Mouse (Mus musculus) liver, postnatal 0 days (tissue): ENCODE measurements around the gene Arnt. TPM values are rescaled to one million over a fixed set of nuclear protein-coding genes. Genes with fewer than 3 reads are reported as not detected.
"Not testable (repeated sequence)": the region's sequence is repeated elsewhere in the genome, so short reads cannot be mapped to it uniquely, and the experiment has no call there.

Source experiments
- ATAC-seq: fragments of 200-750 bp; cut with Nextera tagmentation; 2 replicates; pipeline ENCODE4 v1.8.0; 2017; ENCODE audit warnings: mild to moderate bottlenecking, moderate library complexity
- DNase-seq: peaks from one replicate; pipeline ENCODE4 v3.0.0-alpha.2; 2016
- H3K27ac ChIP-seq: fragments of 300-500 bp; sonication (generic); 2 replicates; pipeline ENCODE4 v1.5.1; 2014; ENCODE audit warnings: antibody characterized with exemption, moderate library complexity, mild to moderate bottlenecking, low read depth
- H3K27me3 ChIP-seq: fragments of 300-500 bp; sonication (generic); 2 replicates; pipeline ENCODE4 v1.6.1; 2014; ENCODE audit warnings: low read length, control low read depth, mixed read lengths; ENCODE audit not compliant: insufficient read depth
- H3K36me3 ChIP-seq: fragments of 300-500 bp; sonication (generic); replicated peaks from 2 replicates; pipeline ENCODE4 v1.6.1; 2014; ENCODE audit warnings: mild to moderate bottlenecking, control low read depth, low read length, moderate library complexity, mixed read lengths; ENCODE audit not compliant: insufficient read depth
- H3K4me1 ChIP-seq: fragments of 300-500 bp; sonication (generic); 2 replicates; pipeline ENCODE4 v1.6.1; 2014; ENCODE audit warnings: antibody characterized with exemption, mild to moderate bottlenecking, control low read depth; ENCODE audit not compliant: insufficient read depth
- H3K4me2 ChIP-seq: fragments of 300-500 bp; sonication (generic); 2 replicates; pipeline ENCODE4 v1.6.1; 2014; ENCODE audit warnings: low read depth, mild to moderate bottlenecking, low read length, moderate library complexity, mixed read lengths
- H3K4me3 ChIP-seq: fragments of 300-500 bp; sonication (generic); 2 replicates; pipeline ENCODE4 v1.5.1; 2014; ENCODE audit warnings: low read depth, low read length
- H3K9ac ChIP-seq: fragments of 300-500 bp; sonication (generic); replicated peaks from 2 replicates; pipeline ENCODE4 v1.6.1; 2014; ENCODE audit warnings: mild to moderate bottlenecking, moderate library complexity
- H3K9me3 ChIP-seq: fragments of 300-500 bp; sonication (generic); 2 replicates; pipeline ENCODE4 v1.6.1; 2016; ENCODE audit warnings: mild to moderate bottlenecking, control low read depth, low read length, mixed read lengths
- CTCF ChIP-seq: sonication (generic); IDR thresholded peaks from 2 replicates; pipeline ENCODE4 v1.5.1; 2016; ENCODE audit warnings: antibody characterized with exemption, low read depth
- EP300 ChIP-seq: IDR thresholded peaks from 2 replicates; pipeline ENCODE4 v1.6.1; 2016; ENCODE audit warnings: antibody characterized with exemption, low read depth, mild to moderate bottlenecking
- WGBS: fragments of 180-500 bp; shearing (Covaris S2); extraction: QIAGEN DNeasy Blood & Tissue Kit; methylation state at CpG from one replicate; pipeline ENCODE4 v1.1.7; 2014; ENCODE audit not compliant: insufficient replicate concordance; 5-methylcytosine and 5-hydroxymethylcytosine counted together
- polyA plus RNA-seq: library from polyadenylated mRNA; unstranded; fragments of >200 nt; fragmentation: Nextera tagmentation; extraction: Ambion mirVana; gene quantifications from 2 replicates; pipeline ENCODE4 v1.2.1, GENCODE M21; 2015

Arnt gene
- polyA plus RNA-seq, 1 experiment from 2014 or later: 9.4 TPM

- 79% methylated on average over 1 of the region's 1 CpGs for WGBS
- H3K9ac ChIP-seq: no peak overlapping the region
These were observed 21.9 kb upstream of the Arnt start for GRCm38 (mm10) chr3:95412268-95412667.

GRCm38 (mm10) chr3:95417866-95418265, 16.3 kb upstream of the Arnt start:
- WGBS: 84% methylated on average over 6 of the region's 6 CpGs
- ATAC-seq: no peak
- DNase-seq: no peak
- Histone ChIP-seq H3K27ac (no peak overlapping the region), H3K36me3 (no peaks in the 10 kb centered on the region), H3K9me3 (no peaks in the 10 kb centered on the region; the same call in 1 of the 2 replicates), H3K4me2 (no peak overlapping the region), H3K9ac (no peak overlapping the region), H3K4me3 (no peak overlapping the region), H3K27me3 (no peaks in the 10 kb centered on the region), H3K4me1 (no peaks in the 10 kb centered on the region)
- TF ChIP-seq CTCF: no peak
- no peak for TF ChIP-seq EP300

More at GRCm38 (mm10) chr3:95412268-95412667, 21.9 kb upstream of the Arnt start:
- no peak for TF ChIP-seq CTCF
- no peak for TF ChIP-seq EP300
- Histone ChIP-seq H3K27ac (no peak overlapping the region), H3K4me3 (no peak overlapping the region), H3K36me3 (no peaks in the 10 kb centered on the region), H3K4me1 (no peaks in the 10 kb centered on the region), H3K4me2 (no peak overlapping the region), H3K27me3 (no peaks in the 10 kb centered on the region), H3K9me3 (no peaks in the 10 kb centered on the region; the same call in 1 of the 2 replicates)
- ATAC-seq (no peak), DNase-seq (no peak)

GRCm38 (mm10) chr3:95426476-95426875, 7.7 kb upstream of the Arnt start:
- not testable (repeated sequence) for H3K27ac ChIP-seq, H3K4me1 ChIP-seq, H3K36me3 ChIP-seq, H3K27me3 ChIP-seq, H3K9ac ChIP-seq, DNase-seq, ATAC-seq, H3K9me3 ChIP-seq, H3K4me3 ChIP-seq, H3K4me2 ChIP-seq
- WGBS: 79% methylated on average over 5 of the region's 5 CpGs

GRCm38 (mm10) chr3:95427117-95427890, 6.9 kb upstream of the Arnt start:
- not testable (repeated sequence) for DNase-seq, H3K4me1 ChIP-seq, H3K36me3 ChIP-seq, H3K9ac ChIP-seq, H3K27ac ChIP-seq, H3K9me3 ChIP-seq, H3K27me3 ChIP-seq
- peak overlapping the region; percentile 27; the same call in 1 of the 2 replicates for H3K4me3 ChIP-seq
- 26% methylated on average over 6 of the region's 33 CpGs for WGBS
- ATAC-seq: peak; percentile 61
- peak overlapping the region; percentile 62 for H3K4me2 ChIP-seq

GRCm38 (mm10) chr3:95427891-95428238, 6.3 kb upstream of the Arnt start:
- not testable (repeated sequence) for H3K9me3 ChIP-seq, H3K9ac ChIP-seq, H3K27ac ChIP-seq, ATAC-seq, H3K27me3 ChIP-seq, H3K4me1 ChIP-seq, DNase-seq, H3K36me3 ChIP-seq
- H3K4me3 ChIP-seq: peak overlapping the region; percentile 27; the same call in 1 of the 2 replicates
- 6% methylated on average over 13 of the region's 21 CpGs for WGBS
- peak overlapping the region; percentile 62 for H3K4me2 ChIP-seq

GRCm38 (mm10) chr3:95428423-95428822, 5.8 kb upstream of the Arnt start:
- H3K4me1 ChIP-seq, DNase-seq, H3K36me3 ChIP-seq, ATAC-seq, H3K4me2 ChIP-seq, H3K4me3 ChIP-seq, H3K27me3 ChIP-seq, H3K9me3 ChIP-seq, H3K27ac ChIP-seq, H3K9ac ChIP-seq: not testable (repeated sequence)
- WGBS: 43% methylated on average over 3 of the region's 11 CpGs
